Mouse (Mus musculus): ENCODE results near the gene Emilin2.

DNA sequence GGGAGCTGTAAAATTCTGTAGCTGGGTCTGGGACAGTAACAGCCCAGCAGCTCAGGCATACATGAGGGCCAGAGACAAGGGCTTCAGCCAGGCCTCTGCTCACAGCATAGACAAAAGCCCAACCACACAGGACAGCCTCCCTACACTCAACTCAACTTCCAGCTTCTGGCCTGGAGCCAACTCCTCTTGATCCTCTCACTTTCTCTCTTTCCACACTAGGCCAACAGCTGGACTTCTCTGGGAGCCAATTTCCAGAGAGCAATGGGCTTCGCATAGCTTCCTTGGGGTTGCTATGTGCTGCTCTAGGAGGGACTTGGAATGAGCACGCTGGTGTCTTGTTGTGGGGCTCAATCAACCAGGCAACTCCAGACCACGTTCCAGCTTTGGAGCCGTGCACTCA, 28.5 kb downstream of the Emilin2 start:
- TF ChIP-seq EP300 (IDR thresholded peaks at IDR 0.05; ENCODE audit: low read depth) (no peak), CTCF (IDR thresholded peaks at IDR 0.05; ENCODE audit: low read depth) (no peak)
